Mouse (Mus musculus) retina, embryonic 14.5 days (tissue): Measurements from ENCODE around the gene Plch1.

ENCODE experiments used
- DNase-seq: peaks from one replicate; pipeline ENCODE4 v3.0.0-alpha.2; 2015; ENCODE audit warnings: low spot score

Gene Plch1

DNA sequence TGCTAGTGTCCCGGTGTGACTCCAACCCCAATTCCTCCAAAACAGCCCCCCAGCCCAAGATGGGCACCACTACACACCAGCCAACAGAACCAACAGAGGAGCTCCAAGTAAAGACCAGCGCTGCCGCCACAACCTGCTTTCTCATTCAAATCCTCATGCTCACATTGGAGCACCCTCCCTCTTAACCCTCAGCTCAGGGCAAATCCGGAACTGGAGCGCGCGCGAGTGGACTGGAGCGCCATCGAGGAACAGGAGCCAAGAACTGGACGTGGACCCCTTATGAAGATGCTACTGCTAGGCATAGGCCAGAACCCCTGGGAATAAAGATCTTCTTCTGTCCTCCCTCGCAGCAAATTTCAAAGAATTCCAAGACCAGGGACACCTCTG is at the start of gene Plch1:
Gene Plch1 (minus strand): TSS at position 164 of the 387 bp plus-strand sequence.
- peak; percentile 90 for DNase-seq

DNA sequence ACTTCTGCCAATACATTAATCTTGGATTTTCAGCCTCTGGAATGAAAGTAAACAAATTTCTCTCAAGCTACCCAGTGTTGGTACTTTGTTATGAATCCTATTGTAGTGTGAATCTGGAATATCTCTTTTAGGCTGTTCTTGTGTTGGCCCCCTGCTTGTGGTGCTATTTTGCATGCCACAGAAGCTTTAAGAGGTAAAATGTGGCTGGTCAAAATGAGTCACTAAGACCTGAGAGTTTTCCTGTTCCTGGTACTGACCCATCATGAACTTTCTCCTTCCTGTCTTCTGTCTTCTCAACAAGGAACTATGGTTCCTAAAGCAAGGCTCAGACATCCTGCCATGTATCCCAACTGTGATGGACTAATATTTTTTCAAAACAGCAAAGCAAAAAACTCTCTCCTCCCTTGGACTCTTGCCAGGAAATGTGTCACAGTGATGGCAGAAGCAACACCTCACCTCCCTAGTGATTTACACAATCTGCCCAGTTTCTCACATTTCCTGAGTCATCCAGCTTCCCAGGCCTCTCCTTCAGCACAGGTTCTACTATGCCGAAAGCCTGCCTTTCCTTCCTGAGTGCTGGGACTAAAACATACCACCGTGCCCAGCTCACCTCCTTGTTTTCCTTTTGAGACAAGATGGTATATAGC is 42.1 kb upstream of the Plch1 start:
- no peak for DNase-seq

DNA sequence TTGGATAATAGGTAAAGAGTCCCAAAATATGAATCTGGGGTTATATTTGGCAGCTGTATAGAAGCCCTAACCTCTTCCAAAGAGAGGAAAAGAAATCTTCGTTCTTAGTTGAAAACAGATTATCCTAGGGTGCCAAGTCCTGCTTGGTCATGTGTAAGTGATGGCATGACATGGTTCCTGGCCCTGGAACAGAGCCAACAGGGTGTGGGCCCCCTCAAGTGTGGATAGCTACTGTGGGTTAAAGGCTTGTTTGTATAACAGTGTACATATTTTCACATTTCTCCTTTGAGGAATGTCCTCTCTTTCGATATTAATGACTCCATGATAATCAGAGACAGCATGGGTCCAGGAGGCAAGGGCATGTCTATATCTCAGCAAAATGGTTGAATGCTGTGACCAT is 39.7 kb upstream of the Plch1 start:
- no peak for DNase-seq

DNA sequence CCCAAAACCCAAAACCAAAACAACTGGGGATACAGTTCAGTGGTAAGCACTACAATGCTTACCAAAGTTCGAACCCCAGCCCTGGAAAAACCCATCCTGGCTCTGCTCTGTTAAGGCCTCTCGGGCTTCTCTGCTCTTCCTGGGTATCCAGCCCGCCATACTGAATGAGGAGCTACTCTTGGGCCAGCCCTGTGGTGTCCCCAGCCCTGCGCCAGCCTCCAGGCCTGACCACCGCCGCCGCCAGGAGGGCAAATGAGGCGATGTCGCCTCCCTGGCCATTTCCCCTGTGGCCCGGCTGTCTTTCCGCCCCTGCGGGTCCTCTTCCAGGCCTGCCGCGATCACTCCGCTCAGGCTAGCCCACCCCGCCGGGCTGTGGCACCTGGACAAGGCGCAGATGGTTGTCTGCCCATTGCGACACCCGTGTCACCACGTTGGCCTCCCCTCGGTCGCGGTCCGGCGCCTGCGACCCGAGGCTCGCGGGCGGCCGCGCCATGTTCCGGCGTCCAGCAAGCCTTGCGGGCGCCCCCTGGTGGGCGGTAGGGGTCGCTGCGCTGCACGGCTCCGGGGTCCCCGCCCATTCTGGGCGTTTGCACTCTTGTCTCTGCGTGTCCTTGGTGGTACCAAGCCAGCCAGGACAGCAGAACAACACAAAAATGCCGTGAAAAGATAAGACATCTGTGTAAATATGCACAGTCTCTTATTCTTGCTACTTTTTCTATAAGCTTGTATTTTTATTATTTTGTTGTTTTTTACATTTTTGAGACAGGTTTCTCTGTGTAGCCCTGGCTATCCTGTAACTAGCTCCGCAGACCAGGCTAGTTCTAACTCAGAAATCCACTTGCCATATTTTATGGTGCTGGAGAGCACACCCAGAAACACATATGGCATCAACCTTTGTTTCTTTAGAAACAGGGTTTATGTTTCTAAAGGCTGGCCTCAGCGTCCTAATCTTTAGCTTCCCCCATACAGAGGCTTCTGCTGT is 29.9 kb upstream of the Plch1 start, which contains the start of gene E130311K13Rik:
Gene E130311K13Rik (minus strand): TSS at position 595 of the 982 bp plus-strand sequence.
- DNase-seq = peak; percentile 93

DNA sequence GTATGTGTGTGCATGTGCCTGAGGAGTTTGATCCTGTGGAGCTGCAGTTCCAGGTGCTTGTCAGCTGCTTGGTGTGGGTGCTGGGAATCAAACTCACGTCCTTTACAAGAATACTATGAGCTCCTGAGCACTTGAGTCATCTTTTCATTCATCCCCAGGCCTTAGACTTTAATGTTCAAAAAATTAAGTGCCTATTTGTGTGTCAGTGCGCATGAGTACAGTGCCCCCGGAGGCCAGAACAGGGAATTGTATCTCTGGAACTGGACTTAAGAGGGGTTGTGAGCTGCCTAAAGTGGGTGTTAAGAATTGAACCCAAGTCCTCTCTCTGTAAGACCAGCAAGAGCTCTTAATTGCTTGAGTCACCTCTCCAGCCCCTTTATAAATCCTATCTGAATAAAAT is 20.4 kb upstream of the Plch1 start:
- DNase-seq = peak; percentile 57

GRCm38 (mm10) chr3:63910301-63910700 is 11.0 kb upstream of the Plch1 start:
- no peak for DNase-seq

- DNase-seq = peak; percentile 39
Measured at GRCm38 (mm10) chr3:63905241-63905640, 6.0 kb upstream of the Plch1 start.

DNA sequence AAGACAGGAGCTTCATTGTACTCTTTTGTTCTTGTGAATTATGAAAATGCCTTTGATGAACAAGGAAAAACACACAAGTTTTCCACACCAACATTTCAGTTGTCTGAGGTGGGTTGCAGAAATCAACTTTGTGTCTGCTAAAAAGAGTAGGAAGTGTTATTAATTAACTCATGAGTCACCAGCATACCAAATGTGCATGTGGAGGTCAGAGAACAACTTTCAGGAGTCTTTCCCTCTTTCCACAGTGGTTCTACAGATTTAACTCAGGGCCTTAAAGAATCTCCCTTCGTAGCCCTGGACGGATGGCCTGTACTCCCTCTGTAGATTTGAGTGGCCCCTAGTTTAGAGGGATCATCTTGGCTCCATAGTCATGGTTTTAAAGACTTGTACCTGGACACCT is 4.9 kb upstream of the Plch1 start:
- DNase-seq = no peak

- DNase-seq = peak; percentile 61
Measured at GRCm38 (mm10) chr3:63900021-63900571, 824 bp upstream of the Plch1 start.

- DNase-seq = peak; percentile 93
Measured at GRCm38 (mm10) chr3:63898581-63899308, 527 bp downstream of the Plch1 start.

GRCm38 (mm10) chr3:63897177-63897576 is 2.1 kb downstream of the Plch1 start:
- peak; percentile 36 for DNase-seq

DNA sequence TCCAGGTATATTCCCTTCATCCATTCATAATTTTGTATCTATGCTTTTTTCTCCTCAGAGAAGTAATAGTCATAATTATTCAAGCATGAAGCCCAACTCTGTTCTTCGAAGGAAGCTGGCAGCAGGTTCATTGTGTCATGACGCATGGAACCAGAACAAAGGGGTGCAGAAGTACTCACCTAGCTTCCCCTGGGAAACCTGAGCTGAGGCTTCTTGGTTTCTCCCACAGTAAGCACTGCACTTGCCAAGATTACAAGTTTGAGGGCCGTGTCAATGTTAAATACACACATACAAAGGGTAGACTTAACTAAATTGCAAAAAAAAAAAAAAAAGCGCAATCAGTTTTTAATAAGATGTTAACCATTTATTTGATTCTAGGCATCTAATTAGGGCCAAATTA is 3.0 kb downstream of the Plch1 start:
- DNase-seq = no peak

DNA sequence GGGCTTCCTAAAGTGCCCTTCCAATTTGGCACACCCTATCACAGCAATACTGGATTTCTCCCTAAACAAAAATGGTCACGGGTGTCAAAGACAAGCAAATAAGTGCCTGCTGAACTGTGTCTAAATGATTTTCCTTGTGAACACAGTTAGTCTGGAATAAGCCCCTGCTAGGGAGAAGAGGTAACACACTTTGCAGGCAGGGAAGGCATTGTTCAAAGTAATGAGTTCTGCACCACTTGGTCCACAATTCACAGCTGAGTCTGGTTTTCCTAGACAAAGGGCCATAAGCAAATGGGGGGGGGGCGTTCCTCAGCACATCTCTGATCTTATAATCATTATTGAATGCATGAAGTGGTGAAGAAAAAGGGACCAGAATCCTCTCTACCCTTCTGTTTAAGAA is 3.5 kb downstream of the Plch1 start:
- DNase-seq = peak; percentile 63

DNA sequence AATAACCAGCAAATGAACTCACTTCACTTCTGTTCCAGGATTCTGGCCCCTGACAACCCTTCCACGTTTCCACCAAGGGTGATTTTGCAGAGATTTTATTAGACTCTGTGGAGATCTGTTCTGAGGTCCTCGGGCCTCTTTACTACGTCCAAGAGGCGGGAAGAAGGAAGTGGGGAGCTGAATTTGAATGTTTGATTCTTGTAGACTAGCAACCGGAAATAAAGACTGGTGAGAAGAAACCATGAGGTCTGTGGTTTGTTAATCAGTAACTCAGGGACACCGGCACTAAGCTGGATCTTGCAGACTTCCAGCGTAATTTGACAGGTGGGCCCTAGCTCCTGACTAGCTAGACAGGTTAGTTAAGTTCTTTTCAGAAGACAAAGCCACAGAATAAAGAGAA is 5.6 kb downstream of the Plch1 start:
- no peak for DNase-seq

- no peak for DNase-seq
Measured at GRCm38 (mm10) chr3:63892154-63892553, 7.1 kb downstream of the Plch1 start.

DNA sequence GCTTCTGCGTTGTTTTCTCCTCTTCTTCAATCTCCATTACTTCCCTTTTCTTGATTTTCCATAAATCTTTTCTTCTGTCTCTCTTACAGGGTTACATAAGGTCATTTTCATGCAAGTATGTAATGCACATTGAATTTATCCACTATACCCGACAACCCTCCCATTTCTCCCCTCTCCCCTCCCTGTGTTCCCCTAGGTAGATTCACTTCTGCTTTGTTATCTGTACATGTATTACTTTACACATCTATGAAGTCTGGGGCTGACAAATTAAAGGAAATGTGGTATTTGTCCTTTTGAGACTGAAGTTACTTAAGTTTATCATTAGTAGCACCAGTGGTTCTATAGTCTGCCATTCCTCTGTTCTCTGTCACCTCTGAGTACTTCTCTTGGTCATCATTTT is 18.2 kb downstream of the Plch1 start:
- DNase-seq = no peak

DNA sequence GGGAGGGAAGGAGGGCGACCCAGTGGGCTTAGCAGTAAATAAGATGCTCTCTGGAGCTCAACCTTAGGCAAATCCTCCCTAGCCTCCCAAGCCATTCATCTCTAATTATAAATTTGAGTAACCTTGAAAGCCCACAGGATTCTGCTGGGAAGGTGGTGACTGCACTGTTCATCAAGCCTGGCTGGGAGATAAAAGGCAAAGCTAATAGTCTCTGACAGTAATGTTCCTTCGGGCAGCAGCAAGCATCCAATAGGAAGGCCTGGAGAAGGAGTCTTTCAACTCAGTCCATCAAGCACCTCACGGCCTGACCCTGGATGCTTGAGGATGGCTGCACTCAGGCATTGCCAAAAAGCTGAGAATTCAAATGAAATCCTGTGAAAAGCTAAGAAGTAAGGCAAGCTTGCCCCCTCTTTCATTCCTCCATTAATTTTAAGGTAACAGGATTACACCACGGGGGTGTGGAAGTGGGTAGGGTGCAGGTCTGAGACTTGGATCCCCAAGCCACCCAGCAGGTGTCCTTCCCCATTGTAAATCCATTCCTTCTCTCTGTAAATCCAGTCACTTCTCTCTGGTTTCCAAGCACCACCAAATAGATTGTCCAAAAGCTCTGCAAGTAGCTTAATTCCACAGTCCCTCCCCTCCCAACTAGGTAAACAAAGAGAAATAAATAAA is 20.1 kb downstream of the Plch1 start:
- peak; percentile 85 for DNase-seq

DNA sequence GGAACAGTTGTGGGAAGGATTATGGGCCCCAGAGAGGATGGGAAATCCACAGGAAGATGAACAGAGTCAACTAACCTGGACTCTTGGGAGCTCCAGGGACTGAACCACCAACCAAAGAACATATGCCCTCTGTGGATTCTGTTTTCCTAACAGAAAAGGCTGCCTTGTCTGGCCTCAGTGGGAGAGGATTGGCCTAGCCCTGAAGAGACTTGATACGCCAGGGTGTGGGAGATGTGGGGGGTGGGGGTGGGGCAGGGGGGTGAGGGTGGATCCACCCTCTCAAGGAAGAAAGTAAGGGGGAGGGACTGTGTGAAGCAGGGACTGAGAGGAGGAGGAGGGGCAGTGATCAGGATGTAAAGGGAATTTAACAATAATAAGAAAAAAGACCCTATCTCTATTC is 26.5 kb downstream of the Plch1 start:
- no peak for DNase-seq

GRCm38 (mm10) chr3:63871249-63871648 is 28.0 kb downstream of the Plch1 start:
- DNase-seq = peak; percentile 57

- DNase-seq = peak; percentile 80
Measured at GRCm38 (mm10) chr3:63868285-63868684, 31.0 kb downstream of the Plch1 start.

GRCm38 (mm10) chr3:63865069-63865468 is 34.2 kb downstream of the Plch1 start:
- no peak for DNase-seq

DNA sequence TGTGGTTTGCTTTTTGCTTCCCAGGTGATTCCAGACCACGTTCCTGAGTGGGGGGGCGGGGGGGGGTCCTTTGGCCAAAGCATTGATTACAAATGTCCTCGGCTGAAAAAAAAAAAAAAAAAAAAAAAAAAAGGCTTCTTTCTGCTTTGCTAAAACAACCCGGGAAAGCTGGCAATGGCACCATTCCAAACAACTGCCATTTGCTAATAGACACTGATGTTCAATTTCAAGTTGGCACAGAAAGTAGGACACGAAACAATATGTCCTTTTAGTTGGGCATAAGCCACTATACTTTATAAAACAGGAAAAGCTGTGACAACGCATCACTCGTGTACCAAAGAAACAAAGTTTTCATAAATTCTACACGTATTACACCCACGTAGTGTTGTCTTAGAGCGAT is 36.6 kb downstream of the Plch1 start:
- DNase-seq = no peak
